Mouse (Mus musculus): Measurements from ENCODE around the gene Mal. TPM values are rescaled to one million over a fixed set of nuclear protein-coding genes. Genes with fewer than 3 reads are reported as not detected.
"Not testable (repeated sequence)": the region's sequence is repeated elsewhere in the genome, so short reads cannot be mapped to it uniquely, and the experiment has no call there.

Gene Mal
- polyA plus RNA-seq, 1 experiment from 2014 or later: 0.16 TPM

GRCm38 (mm10) chr2:127624786-127625185 lies 31.7 kb downstream of the Mal start:
- H3K27me3 ChIP-seq: peaks cover 2% of the 10 kb centered on the region; the same call in 1 of the 2 replicates
- H3K4me2 ChIP-seq: no peak overlapping the region
- H3K27ac ChIP-seq: no peak overlapping the region
- no peaks in the 10 kb centered on the region for H3K9me3 ChIP-seq
- H3K4me1 ChIP-seq (replicated peaks): no peaks in the 10 kb centered on the region
- no peaks in the 10 kb centered on the region for H3K36me3 ChIP-seq
- H3K9ac ChIP-seq (replicated peaks): no peak overlapping the region
- H3K4me3 ChIP-seq (replicated peaks): no peak overlapping the region
- 92% methylated on average over 2 of the region's 2 CpGs for WGBS
- no peak for ATAC-seq (ENCODE audit: insufficient number of reproducible peaks, insufficient read depth, low FRiP score, low TSS enrichment, low read depth)

GRCm38 (mm10) chr2:127622065-127622464 lies 34.4 kb downstream of the Mal start:
- no peaks in the 10 kb centered on the region for H3K36me3 ChIP-seq
- H3K4me3 ChIP-seq (replicated peaks): no peak overlapping the region
- 47% methylated on average over 3 of the region's 3 CpGs for WGBS
- H3K9me3 ChIP-seq: no peaks in the 10 kb centered on the region
- H3K27me3 ChIP-seq: peaks cover 2% of the 10 kb centered on the region; the same call in 1 of the 2 replicates
- H3K9ac ChIP-seq (replicated peaks): no peak overlapping the region
- no peak for ATAC-seq (ENCODE audit: insufficient number of reproducible peaks, insufficient read depth, low FRiP score, low TSS enrichment, low read depth)
- H3K4me2 ChIP-seq: no peak overlapping the region
- H3K4me1 ChIP-seq (replicated peaks): no peaks in the 10 kb centered on the region
- H3K27ac ChIP-seq: no peak overlapping the region

- H3K4me1 ChIP-seq (replicated peaks): no peaks in the 10 kb centered on the region
- WGBS: 88% methylated on average over 3 of the region's 3 CpGs
- H3K9me3 ChIP-seq: no peaks in the 10 kb centered on the region
- H3K4me2 ChIP-seq: no peak overlapping the region
- no peak overlapping the region for H3K9ac ChIP-seq (replicated peaks)
- no peaks in the 10 kb centered on the region for H3K36me3 ChIP-seq
- H3K4me3 ChIP-seq (replicated peaks): no peak overlapping the region
- no peak overlapping the region for H3K27ac ChIP-seq
- peaks cover 2% of the 10 kb centered on the region; the same call in 1 of the 2 replicates for H3K27me3 ChIP-seq
- ATAC-seq (ENCODE audit: insufficient number of reproducible peaks, insufficient read depth, low FRiP score, low TSS enrichment, low read depth): no peak
These were observed 37.2 kb downstream of the Mal start for GRCm38 (mm10) chr2:127619311-127619710.

GRCm38 (mm10) chr2:127612288-127612687 lies 44.2 kb downstream of the Mal start:
- no peak overlapping the region for H3K9ac ChIP-seq (replicated peaks)
- H3K4me1 ChIP-seq (replicated peaks): peaks cover 17% of the 10 kb centered on the region
- H3K4me2 ChIP-seq: no peak overlapping the region
- H3K27ac ChIP-seq: no peak overlapping the region
- 0 out of 2 replicates have a peak, but pooled peaks cover 4% of the 10 kb centered on the region for H3K27me3 ChIP-seq
- 79% methylated on average over 4 of the region's 4 CpGs for WGBS
- no peaks in the 10 kb centered on the region for H3K36me3 ChIP-seq
- no peaks in the 10 kb centered on the region for H3K9me3 ChIP-seq
- ATAC-seq (ENCODE audit: insufficient number of reproducible peaks, insufficient read depth, low FRiP score, low TSS enrichment, low read depth): no peak
- H3K4me3 ChIP-seq (replicated peaks): no peak overlapping the region

- Histone ChIP-seq H3K4me3 (replicated peaks) (no peak overlapping the region), H3K4me1 (replicated peaks) (peaks cover 17% of the 10 kb centered on the region), H3K27ac (no peak overlapping the region), H3K4me2 (no peak overlapping the region), H3K27me3 (0 out of 2 replicates have a peak, but pooled peaks cover 4% of the 10 kb centered on the region), H3K9me3 (no peaks in the 10 kb centered on the region), H3K9ac (replicated peaks) (no peak overlapping the region), H3K36me3 (0 out of 2 replicates have a peak, but pooled peaks cover under 1% of the 10 kb centered on the region)
- WGBS: 86% methylated on average over 4 of the region's 4 CpGs
- ATAC-seq (ENCODE audit: insufficient number of reproducible peaks, insufficient read depth, low FRiP score, low TSS enrichment, low read depth): no peak
These were observed 45.1 kb downstream of the Mal start for GRCm38 (mm10) chr2:127611386-127611785.

GRCm38 (mm10) chr2:127608986-127609385 lies 47.5 kb downstream of the Mal start:
- Histone ChIP-seq H3K9me3 (no peaks in the 10 kb centered on the region), H3K9ac (replicated peaks) (no peak overlapping the region), H3K4me1 (replicated peaks) (peaks cover 17% of the 10 kb centered on the region), H3K4me3 (replicated peaks) (no peak overlapping the region), H3K36me3 (peaks cover 24% of the 10 kb centered on the region), H3K27ac (0 out of 2 replicates have a peak overlapping the region, but pooled peaks have one; percentile 42), H3K4me2 (peak overlapping the region; percentile 31), H3K27me3 (0 out of 2 replicates have a peak, but pooled peaks cover 4% of the 10 kb centered on the region)
- ATAC-seq (ENCODE audit: insufficient number of reproducible peaks, insufficient read depth, low FRiP score, low TSS enrichment, low read depth): peak; percentile 89; the same call in 1 of the 2 replicates
- under 1% methylated on average over 5 of the region's 5 CpGs for WGBS

GRCm38 (mm10) chr2:127608234-127608633 lies 48.3 kb downstream of the Mal start:
- 0 out of 2 replicates have a peak, but pooled peaks cover 4% of the 10 kb centered on the region for H3K27me3 ChIP-seq
- no peak for ATAC-seq (ENCODE audit: insufficient number of reproducible peaks, insufficient read depth, low FRiP score, low TSS enrichment, low read depth)
- H3K9ac ChIP-seq (replicated peaks): no peak overlapping the region
- no peaks in the 10 kb centered on the region for H3K9me3 ChIP-seq
- no peak overlapping the region for H3K4me3 ChIP-seq (replicated peaks)
- H3K4me1 ChIP-seq (replicated peaks): peaks cover 17% of the 10 kb centered on the region
- no peak overlapping the region for H3K27ac ChIP-seq
- peaks cover 31% of the 10 kb centered on the region for H3K36me3 ChIP-seq
- 39% methylated on average over 3 of the region's 3 CpGs for WGBS
- no peak overlapping the region for H3K4me2 ChIP-seq

- Histone ChIP-seq H3K9me3 (no peaks in the 10 kb centered on the region), H3K9ac (replicated peaks) (no peak overlapping the region), H3K27ac (no peak overlapping the region), H3K4me1 (replicated peaks) (peaks cover 17% of the 10 kb centered on the region), H3K36me3 (peaks cover 61% of the 10 kb centered on the region), H3K4me3 (replicated peaks) (no peak overlapping the region), H3K4me2 (no peak overlapping the region), H3K27me3 (0 out of 2 replicates have a peak, but pooled peaks cover 3% of the 10 kb centered on the region)
- WGBS: 96% methylated on average over 3 of the region's 3 CpGs
- ATAC-seq (ENCODE audit: insufficient number of reproducible peaks, insufficient read depth, low FRiP score, low TSS enrichment, low read depth): no peak
These were observed 51.3 kb downstream of the Mal start for GRCm38 (mm10) chr2:127605203-127605602.

GRCm38 (mm10) chr2:127603383-127603782 lies 53.1 kb downstream of the Mal start:
- H3K4me2 ChIP-seq; H3K4me3 ChIP-seq (replicated peaks); H3K4me1 ChIP-seq (replicated peaks); H3K9me3 ChIP-seq; H3K9ac ChIP-seq (replicated peaks); H3K27ac ChIP-seq; ATAC-seq (ENCODE audit: insufficient number of reproducible peaks, insufficient read depth, low FRiP score, low TSS enrichment, low read depth); H3K27me3 ChIP-seq: not testable (repeated sequence)
- 85% methylated on average over 6 of the region's 8 CpGs for WGBS
- H3K36me3 ChIP-seq: peaks cover 79% of the 10 kb centered on the region

GRCm38 (mm10) chr2:127590840-127591239 lies 65.7 kb downstream of the Mal start:
- 69% methylated on average over 4 of the region's 4 CpGs for WGBS
- ATAC-seq (ENCODE audit: insufficient number of reproducible peaks, insufficient read depth, low FRiP score, low TSS enrichment, low read depth): no peak
- no peak overlapping the region for H3K9ac ChIP-seq (replicated peaks)

GRCm38 (mm10) chr2:127590204-127590603 lies 66.3 kb downstream of the Mal start:
- Histone ChIP-seq H3K9me3 (no peaks in the 10 kb centered on the region), H3K27ac (0 out of 2 replicates have a peak overlapping the region, but pooled peaks have one; percentile 17), H3K4me3 (replicated peaks) (no peak overlapping the region), H3K9ac (replicated peaks) (no peak overlapping the region), H3K4me1 (replicated peaks) (peaks cover 32% of the 10 kb centered on the region), H3K4me2 (no peak overlapping the region), H3K27me3 (no peaks in the 10 kb centered on the region), H3K36me3 (peaks cover 39% of the 10 kb centered on the region)
- no peak for ATAC-seq (ENCODE audit: insufficient number of reproducible peaks, insufficient read depth, low FRiP score, low TSS enrichment, low read depth)
- 66% methylated on average over 15 of the region's 15 CpGs for WGBS

More at GRCm38 (mm10) chr2:127590840-127591239, 65.7 kb downstream of the Mal start:
- no peak overlapping the region for H3K27ac ChIP-seq
- H3K4me3 ChIP-seq (replicated peaks): no peak overlapping the region
- peaks cover 45% of the 10 kb centered on the region for H3K36me3 ChIP-seq
- H3K4me1 ChIP-seq (replicated peaks): peaks cover 32% of the 10 kb centered on the region
- no peaks in the 10 kb centered on the region for H3K9me3 ChIP-seq
- no peaks in the 10 kb centered on the region for H3K27me3 ChIP-seq
- peak overlapping the region; percentile 15; the same call in 1 of the 2 replicates for H3K4me2 ChIP-seq

- 91% methylated on average over 9 of the region's 9 CpGs for WGBS
- H3K27ac ChIP-seq: no peak overlapping the region
- H3K9me3 ChIP-seq: no peaks in the 10 kb centered on the region
- no peak for ATAC-seq (ENCODE audit: insufficient number of reproducible peaks, insufficient read depth, low FRiP score, low TSS enrichment, low read depth)
- peaks cover 26% of the 10 kb centered on the region for H3K36me3 ChIP-seq
- H3K4me1 ChIP-seq (replicated peaks): peaks cover 34% of the 10 kb centered on the region
- H3K27me3 ChIP-seq: no peaks in the 10 kb centered on the region
- H3K4me3 ChIP-seq (replicated peaks): no peak overlapping the region
- H3K9ac ChIP-seq (replicated peaks): no peak overlapping the region
- H3K4me2 ChIP-seq: no peak overlapping the region
These were observed 67.6 kb downstream of the Mal start for GRCm38 (mm10) chr2:127588897-127589296.
